Mouse (Mus musculus) embryonic facial prominence, embryonic 14.5 days (tissue): ENCODE data around the gene Gm17018. TPM values are rescaled to one million over a fixed set of nuclear protein-coding genes. Genes with fewer than 3 reads are reported as not detected.
A peak's percentile ranks its signal among the peaks of the same experiment; 100 is the strongest.

Source experiments
- ATAC-seq: fragments of 200-750 bp; cut with Nextera tagmentation; 2 replicates; pipeline ENCODE4 v1.8.0; 2017; ENCODE audit warnings: low read depth, moderate number of reproducible peaks, moderate TSS enrichment
- DNase-seq: peaks from one replicate; pipeline ENCODE4 v3.0.0-alpha.2; 2015; ENCODE audit warnings: low spot score
- H3K27ac ChIP-seq: fragments of 300-500 bp; sonication (generic); replicated peaks from 2 replicates; pipeline ENCODE4 v1.5.1; 2014; ENCODE audit warnings: low read depth, mild to moderate bottlenecking, low read length, moderate library complexity
- H3K27me3 ChIP-seq: fragments of 300-500 bp; sonication (generic); replicated peaks from 2 replicates; pipeline ENCODE4 v1.6.1; 2014; ENCODE audit warnings: low read length; ENCODE audit not compliant: control insufficient read depth, insufficient read depth
- H3K36me3 ChIP-seq: fragments of 300-500 bp; sonication (generic); 2 replicates; pipeline ENCODE4 v1.6.1; 2014; ENCODE audit warnings: low read length, mixed read lengths; ENCODE audit not compliant: control insufficient read depth, insufficient read depth
- H3K4me1 ChIP-seq: fragments of 300-500 bp; sonication (generic); 2 replicates; pipeline ENCODE4 v1.6.1; 2014; ENCODE audit warnings: antibody characterized with exemption, low read length; ENCODE audit not compliant: control insufficient read depth, insufficient read depth
- H3K4me2 ChIP-seq: fragments of 300-500 bp; sonication (generic); 2 replicates; pipeline ENCODE4 v1.6.1; 2014; ENCODE audit warnings: low read depth, mild to moderate bottlenecking, low read length, moderate library complexity, mixed read lengths
- H3K4me3 ChIP-seq: fragments of 300-500 bp; sonication (generic); 2 replicates; pipeline ENCODE4 v1.5.1; 2014; ENCODE audit warnings: low read depth, mild to moderate bottlenecking, low read length
- H3K9ac ChIP-seq: fragments of 300-500 bp; sonication (generic); 2 replicates; pipeline ENCODE4 v1.6.1; 2014; ENCODE audit warnings: low read depth, mild to moderate bottlenecking, low read length, moderate library complexity, mixed read lengths
- H3K9me3 ChIP-seq: fragments of 300-500 bp; sonication (generic); 2 replicates; pipeline ENCODE4 v1.6.1; 2016; ENCODE audit warnings: low read length; ENCODE audit not compliant: control insufficient read depth
- WGBS: fragments of 180-500 bp; shearing (Covaris S2); extraction: QIAGEN DNeasy Blood & Tissue Kit; methylation state at CpG from one replicate; pipeline ENCODE4 v1.1.7; 2014; 5-methylcytosine and 5-hydroxymethylcytosine counted together
- polyA plus RNA-seq: library from polyadenylated mRNA; unstranded; fragments of >200 nt; fragmentation: Nextera tagmentation; extraction: Ambion mirVana; gene quantifications from 2 replicates; pipeline ENCODE4 v1.2.1, GENCODE M21; 2014

Gene Gm17018
- polyA plus RNA-seq, 1 experiment from 2014 or later, result 44.8 TPM

GRCm38 (mm10) chr19:45530200-45530995 lies 30.0 kb upstream of the Gm17018 start:
- H3K9ac ChIP-seq, result no peak overlapping the region
- H3K4me2 ChIP-seq, result no peak overlapping the region
- H3K9me3 ChIP-seq, result no peaks in the 10 kb centered on the region
- WGBS, result 78% methylated on average over 15 of the region's 15 CpGs
- no peaks in the 10 kb centered on the region for H3K4me1 ChIP-seq
- H3K4me3 ChIP-seq, result no peak overlapping the region
- no peaks in the 10 kb centered on the region for H3K27me3 ChIP-seq
- no peak overlapping the region for H3K27ac ChIP-seq
- H3K36me3 ChIP-seq, result peaks cover 51% of the 10 kb centered on the region
- no peak for DNase-seq
- no peak for ATAC-seq

DNA sequence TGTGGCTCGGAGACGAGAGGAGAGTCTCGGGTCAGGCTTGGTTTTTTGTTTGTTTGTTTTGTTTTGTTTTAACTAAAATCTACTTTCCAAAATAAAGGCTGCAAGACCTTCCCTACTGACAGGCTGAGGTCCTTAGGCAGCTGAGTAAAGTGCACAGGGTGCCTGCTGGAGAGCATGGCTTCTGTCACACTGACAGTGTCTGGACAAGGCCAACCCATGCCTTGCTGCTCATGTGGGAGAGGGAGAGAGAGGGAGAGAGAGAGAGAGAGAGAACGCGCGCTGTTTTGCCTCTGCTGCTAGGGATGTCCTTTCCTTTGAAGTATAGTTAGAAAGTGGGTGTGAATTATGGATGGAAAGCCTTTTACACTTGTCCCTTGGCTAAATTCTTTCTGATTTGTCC lies 28.9 kb upstream of the Gm17018 start:
- DNase-seq, result no peak
- H3K9me3 ChIP-seq, result no peaks in the 10 kb centered on the region
- H3K4me1 ChIP-seq, result no peaks in the 10 kb centered on the region
- no peaks in the 10 kb centered on the region for H3K27me3 ChIP-seq
- peaks cover 46% of the 10 kb centered on the region for H3K36me3 ChIP-seq
- no peak overlapping the region for H3K4me2 ChIP-seq
- 79% methylated on average over 6 of the region's 6 CpGs for WGBS
- no peak for ATAC-seq
- no peak overlapping the region for H3K4me3 ChIP-seq
- H3K27ac ChIP-seq, result no peak overlapping the region
- H3K9ac ChIP-seq, result no peak overlapping the region

DNA sequence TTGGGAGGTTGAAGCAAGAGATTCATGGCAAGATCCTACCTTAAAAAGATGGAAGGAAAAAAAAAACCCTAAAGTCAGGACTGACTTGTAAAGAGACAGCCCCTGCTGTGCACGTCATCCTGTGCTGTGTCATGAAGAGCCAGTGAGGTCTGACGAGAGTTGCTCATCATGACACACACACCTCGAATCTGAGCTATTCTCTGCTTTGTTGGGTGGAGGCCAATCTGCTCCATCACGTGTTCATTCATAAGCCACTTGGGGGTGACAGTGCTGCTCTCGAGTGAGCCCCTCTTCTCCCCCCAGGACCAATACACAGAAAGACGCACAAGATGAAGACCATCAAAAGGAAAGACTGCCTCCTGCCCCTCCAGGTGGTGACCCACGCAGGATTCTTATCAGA lies 26.8 kb upstream of the Gm17018 start:
- ATAC-seq (no peak), DNase-seq (no peak)
- Histone ChIP-seq H3K27ac (no peak overlapping the region), H3K4me3 (no peak overlapping the region), H3K36me3 (peaks cover 26% of the 10 kb centered on the region), H3K4me2 (no peak overlapping the region), H3K27me3 (no peaks in the 10 kb centered on the region), H3K9me3 (no peaks in the 10 kb centered on the region), H3K9ac (no peak overlapping the region), H3K4me1 (no peaks in the 10 kb centered on the region)
- 66% methylated on average over 7 of the region's 7 CpGs for WGBS

- Histone ChIP-seq H3K27ac (no peak overlapping the region), H3K9ac (no peak overlapping the region), H3K4me3 (no peak overlapping the region), H3K27me3 (0 out of 2 replicates have a peak, but pooled peaks cover 1% of the 10 kb centered on the region), H3K36me3 (peaks cover 9% of the 10 kb centered on the region), H3K4me2 (no peak overlapping the region), H3K9me3 (no peaks in the 10 kb centered on the region), H3K4me1 (no peaks in the 10 kb centered on the region)
- no peak for ATAC-seq
- WGBS, result 69% methylated on average over 8 of the region's 8 CpGs
- DNase-seq, result no peak
Observed at GRCm38 (mm10) chr19:45535214-45535735, 25.1 kb upstream of the Gm17018 start.

DNA sequence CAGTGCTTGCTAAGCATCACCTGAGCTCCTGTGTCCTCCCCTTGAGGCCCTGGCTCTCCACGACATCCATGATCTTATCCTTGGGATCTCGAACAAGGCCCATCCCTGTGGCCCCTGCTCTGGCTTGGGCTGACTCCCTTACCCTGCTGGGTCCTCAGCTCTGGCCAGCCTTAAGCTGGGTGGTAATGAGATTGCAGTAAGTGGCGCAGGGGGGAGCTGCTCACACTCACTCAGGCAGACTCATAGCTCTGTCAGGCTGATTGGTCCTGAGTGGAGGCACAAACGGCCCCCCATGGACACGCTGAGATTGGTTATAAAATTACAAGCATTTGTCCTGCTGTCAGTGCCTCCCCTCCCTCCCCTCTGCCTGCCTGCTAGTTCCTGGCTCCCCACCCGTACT lies 24.5 kb upstream of the Gm17018 start:
- H3K4me2 ChIP-seq, result no peak overlapping the region
- no peaks in the 10 kb centered on the region for H3K9me3 ChIP-seq
- H3K9ac ChIP-seq, result no peak overlapping the region
- H3K36me3 ChIP-seq, result peaks cover 3% of the 10 kb centered on the region; the same call in 1 of the 2 replicates
- no peaks in the 10 kb centered on the region for H3K4me1 ChIP-seq
- DNase-seq (no peak), ATAC-seq (no peak)
- WGBS, result 57% methylated on average over 6 of the region's 6 CpGs
- no peak overlapping the region for H3K4me3 ChIP-seq
- H3K27ac ChIP-seq, result no peak overlapping the region
- H3K27me3 ChIP-seq, result peaks cover 6% of the 10 kb centered on the region; the same call in 1 of the 2 replicates

DNA sequence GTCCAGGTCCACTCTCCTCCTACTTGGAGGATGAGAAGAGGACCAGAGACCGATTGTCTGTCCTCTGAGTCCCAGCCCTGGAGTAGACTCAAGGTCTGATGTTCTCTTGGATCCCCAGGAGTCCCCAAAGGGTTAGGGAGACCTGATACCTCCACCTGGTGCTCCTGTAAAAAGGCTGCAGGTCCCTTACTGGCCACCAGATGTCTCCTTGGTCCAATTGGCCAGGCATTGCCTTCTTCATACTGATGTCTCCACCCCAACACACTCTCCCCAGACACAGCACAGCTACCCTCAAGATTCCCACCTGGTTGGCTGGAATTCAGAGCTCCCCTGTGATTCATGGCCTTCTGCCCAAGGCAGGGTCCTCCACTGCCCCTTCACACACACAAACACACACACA lies 22.9 kb upstream of the Gm17018 start:
- H3K27me3 ChIP-seq, result peaks cover 20% of the 10 kb centered on the region
- DNase-seq, result peak; percentile 38
- 75% methylated on average over 1 of the region's 1 CpGs for WGBS

GRCm38 (mm10) chr19:45540657-45541408 lies 19.6 kb upstream of the Gm17018 start:
- WGBS, result 23% methylated on average over 8 of the region's 8 CpGs
- peak overlapping the region; percentile 56; the same call in 1 of the 2 replicates for H3K9ac ChIP-seq

More for the DNA sequence above, 22.9 kb upstream of the Gm17018 start:
- Histone ChIP-seq H3K9ac (no peak overlapping the region), H3K36me3 (no peaks in the 10 kb centered on the region), H3K4me2 (no peak overlapping the region), H3K4me3 (no peak overlapping the region), H3K27ac (no peak overlapping the region), H3K4me1 (0 out of 2 replicates have a peak, but pooled peaks cover 4% of the 10 kb centered on the region), H3K9me3 (no peaks in the 10 kb centered on the region)
- no peak for ATAC-seq

GRCm38 (mm10) chr19:45541409-45542041 lies 18.9 kb upstream of the Gm17018 start:
- H3K27ac ChIP-seq, result no peak overlapping the region
- DNase-seq, result peak; percentile 72
- H3K36me3 ChIP-seq, result no peaks in the 10 kb centered on the region
- WGBS, result 4% methylated on average over 26 of the region's 58 CpGs
- peak; percentile 41 for ATAC-seq
- H3K4me2 ChIP-seq, result peak overlapping the region; percentile 78
- H3K9ac ChIP-seq, result peak overlapping the region; percentile 56
- peaks cover 36% of the 10 kb centered on the region for H3K27me3 ChIP-seq
- H3K9me3 ChIP-seq, result no peaks in the 10 kb centered on the region
- H3K4me3 ChIP-seq, result peak overlapping the region; percentile 40
- 0 out of 2 replicates have a peak, but pooled peaks cover 4% of the 10 kb centered on the region for H3K4me1 ChIP-seq

More at GRCm38 (mm10) chr19:45540657-45541408, 19.6 kb upstream of the Gm17018 start:
- Histone ChIP-seq H3K36me3 (no peaks in the 10 kb centered on the region), H3K4me2 (peak overlapping the region; percentile 78), H3K27ac (no peak overlapping the region), H3K4me3 (peak overlapping the region; percentile 40), H3K27me3 (peaks cover 36% of the 10 kb centered on the region), H3K4me1 (0 out of 2 replicates have a peak, but pooled peaks cover 4% of the 10 kb centered on the region), H3K9me3 (no peaks in the 10 kb centered on the region)
- ATAC-seq, result 0 out of 2 replicates have a peak, but pooled peaks have one; percentile 1
- no peak for DNase-seq
